Comparison of ENCODE assay signal across 9 mouse cellular contexts in the genomic region with DNA sequence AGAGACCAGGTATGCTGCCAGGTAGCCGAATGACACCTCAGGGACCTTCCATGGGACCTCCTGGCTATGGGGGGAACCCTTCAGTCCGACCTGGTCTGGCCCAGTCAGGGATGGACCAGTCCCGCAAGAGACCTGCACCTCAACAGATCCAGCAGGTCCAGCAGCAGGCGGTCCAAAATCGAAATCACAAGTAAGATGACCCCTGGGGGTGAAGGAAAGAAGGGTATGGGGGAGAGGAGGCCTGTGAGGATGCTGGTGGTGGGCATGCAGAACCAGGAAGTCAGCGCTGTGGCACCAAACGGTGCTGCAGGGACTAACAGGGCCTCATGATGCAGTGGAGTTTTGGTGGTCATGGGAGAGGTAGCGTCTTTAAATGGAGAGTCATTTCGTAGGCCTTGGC. TPM values are rescaled to one million over a fixed set of nuclear protein-coding genes. Genes with fewer than 3 reads are reported as not detected.
A peak's percentile ranks its signal among the peaks of the same experiment; 100 is the strongest.
DNase-seq lines count a peak whose midpoint lies in the region; ATAC-seq and TF ChIP-seq lines count a peak whose summit lies in the region.
"Had no signal": no experiment of that assay in that cellular context is flagged by ENCODE, and none has a peak within 500 bp of the region (broad histone marks: within the 10 kb centered on the region; RNA-seq: fewer than 3 reads in every experiment).

No protein-coding gene starts in this region.

- no peak for DNase-seq in heart, adult 8-10 months (ENCODE audit: low spot score)
- peak; percentile 24 for DNase-seq in brain, embryonic 14.5 days (ENCODE audit: low read depth)
- no peak for DNase-seq in hindbrain, embryonic 11.5 days (ENCODE audit: low spot score)
- DNase-seq in layer of hippocampus, postnatal 14 days (ENCODE audit: low spot score in 2 of 2) = no peak
- no peak for DNase-seq in gastrocnemius, adult 8-10 months (ENCODE audit: low spot score in 2 of 2)
- DNase-seq in left cerebral cortex, postnatal 10 days (ENCODE audit: extremely low spot score in 1 of 2, low spot score in 2 of 2) = no peak
- DNase-seq: retina, postnatal 1 day had no signal

- peak overlapping the region; percentile 79 for H3K4me2 ChIP-seq in heart, embryonic 13.5 days
- peak overlapping the region; percentile 87 for H3K4me2 ChIP-seq in hindbrain, embryonic 11.5 days (replicated peaks; ENCODE audit: low read depth, low read length)
- peak overlapping the region; percentile 94 for H3K4me2 ChIP-seq in midbrain, embryonic 13.5 days (replicated peaks)

- peaks cover 39% of the 10 kb centered on the region for H3K36me3 ChIP-seq in heart, embryonic 13.5 days
- H3K36me3 ChIP-seq in hindbrain, embryonic 11.5 days (ENCODE audit: control insufficient read depth, insufficient read depth, low read length) = peaks cover 10% of the 10 kb centered on the region
- peaks cover 56% of the 10 kb centered on the region for H3K36me3 ChIP-seq in midbrain, embryonic 13.5 days

- peak overlapping the region; percentile 69 for H3K4me3 ChIP-seq in heart, embryonic 13.5 days
- H3K4me3 ChIP-seq in hindbrain, embryonic 11.5 days (ENCODE audit: low read depth, low read length) = peak overlapping the region; percentile 89
- H3K4me3 ChIP-seq in midbrain, embryonic 13.5 days (replicated peaks) = peak overlapping the region; percentile 85

- intact Hi-C loops in left cerebral cortex, postnatal 10 days (cut with DNase I) = no loop called here

- peak overlapping the region; percentile 90 for H3K9ac ChIP-seq in heart, embryonic 13.5 days
- H3K9ac ChIP-seq in hindbrain, embryonic 11.5 days (ENCODE audit: low read depth, low read length) = peak overlapping the region; percentile 98
- H3K9ac ChIP-seq in midbrain, embryonic 13.5 days (replicated peaks) = peak overlapping the region; percentile 98

- 68% methylated on average over 9 of the region's 9 CpGs for WGBS in heart, embryonic 13.5 days
- 60% methylated on average over 9 of the region's 9 CpGs for WGBS in hindbrain, embryonic 11.5 days
- WGBS in midbrain, embryonic 13.5 days = 58% methylated on average over 9 of the region's 9 CpGs

- peaks cover 53% of the 10 kb centered on the region for H3K4me1 ChIP-seq in heart, embryonic 13.5 days
- H3K4me1 ChIP-seq in hindbrain, embryonic 11.5 days (replicated peaks; ENCODE audit: control insufficient read depth, insufficient read depth, low read length) = peaks cover 18% of the 10 kb centered on the region
- peaks cover 32% of the 10 kb centered on the region for H3K4me1 ChIP-seq in midbrain, embryonic 13.5 days (replicated peaks)

- peak overlapping the region; percentile 95 for H3K27ac ChIP-seq in heart, embryonic 13.5 days (replicated peaks)
- H3K27ac ChIP-seq in hindbrain, embryonic 11.5 days (ENCODE audit: low read depth, low read length) = peak overlapping the region; percentile 97
- peak overlapping the region; percentile 97 for H3K27ac ChIP-seq in midbrain, embryonic 13.5 days

- no peaks in the 10 kb centered on the region for H3K9me3 ChIP-seq in heart, embryonic 13.5 days
- H3K9me3 ChIP-seq in hindbrain, embryonic 11.5 days (ENCODE audit: control insufficient read depth, low read length) = no peaks in the 10 kb centered on the region
- H3K9me3 ChIP-seq in midbrain, embryonic 13.5 days = no peaks in the 10 kb centered on the region

- no peak for ATAC-seq in heart, embryonic 13.5 days (ENCODE audit: extremely low read depth, insufficient number of reproducible peaks, low FRiP score, low TSS enrichment)
- ATAC-seq in hindbrain, embryonic 11.5 days (ENCODE audit: low FRiP score) = no peak
- ATAC-seq in midbrain, embryonic 13.5 days = no peak

- H3K27me3 ChIP-seq in heart, embryonic 13.5 days (replicated peaks) = peaks cover 8% of the 10 kb centered on the region
- no peaks in the 10 kb centered on the region for H3K27me3 ChIP-seq in hindbrain, embryonic 11.5 days (ENCODE audit: control insufficient read depth, insufficient read depth, low read length)
- no peaks in the 10 kb centered on the region for H3K27me3 ChIP-seq in midbrain, embryonic 13.5 days

- no peak for TF ChIP-seq CTCF in brain, embryonic 14.5 days (IDR thresholded peaks at IDR 0.05; ENCODE audit: borderline replicate concordance, extremely low read depth, insufficient read depth, insufficient read length)

- no peak for TF ChIP-seq POLR2A in brain, embryonic 14.5 days (IDR thresholded peaks at IDR 0.05; ENCODE audit: borderline replicate concordance, extremely low read depth, insufficient read depth, insufficient read length, poor library complexity, severe bottlenecking)

RNA-seq across cellular contexts. Expression of a gene that starts 1.2 kb away (rescaled TPM):
- 22.1 and 22.3 TPM in 2 replicates for polyA plus RNA-seq in heart, embryonic 13.5 days (2015; fragmentation: Nextera tagmentation; extraction: Ambion mirVana)
- total RNA-seq in heart, adult 8-10 months (2022) = 10 to 100 TPM; 21.7 to 25.8 (median 24.5) TPM
- 201 and 211 TPM in 2 replicates for polyA plus RNA-seq in brain, embryonic 14.5 days (2012; rRNA removed)
- polyA plus RNA-seq in hindbrain, embryonic 11.5 days (2014; fragmentation: Nextera tagmentation; extraction: Ambion mirVana) = 99.1 and 103 TPM in 2 replicates
- 137 and 145 TPM in 2 replicates for polyA plus RNA-seq in midbrain, embryonic 13.5 days (2015; fragmentation: Nextera tagmentation; extraction: Ambion mirVana)
- 100 to 1,000 TPM in 1 of 2 experiments, 10 to 100 TPM in 1; 96.1 to 106 TPM for total RNA-seq in layer of hippocampus, postnatal 14 days (2021)
- 1 to 10 TPM; 4.8 to 9.4 (median 7.2) TPM for total RNA-seq in gastrocnemius, adult 8-10 months (2022)
- total RNA-seq in left cerebral cortex, postnatal 10 days (2021) = 100 to 1,000 TPM; 126 to 129 TPM

RNA-seq across cellular contexts. Expression of a gene that starts 2.2 kb away (rescaled TPM):
- polyA plus RNA-seq in heart, embryonic 13.5 days (2015; fragmentation: Nextera tagmentation; extraction: Ambion mirVana) = not detected in 2 replicates
- total RNA-seq in heart, adult 8-10 months (2022) = 1 to 10 TPM; 2.4 to 3.3 (median 2.9) TPM
- 0.86 TPM in 1 of 2 replicates, not detected in the other for polyA plus RNA-seq in brain, embryonic 14.5 days (2012; rRNA removed)
- polyA plus RNA-seq in hindbrain, embryonic 11.5 days (2014; fragmentation: Nextera tagmentation; extraction: Ambion mirVana) = not detected in 2 replicates
- not detected in 2 replicates for polyA plus RNA-seq in midbrain, embryonic 13.5 days (2015; fragmentation: Nextera tagmentation; extraction: Ambion mirVana)
- 1 to 10 TPM; 5.3 to 5.5 TPM for total RNA-seq in layer of hippocampus, postnatal 14 days (2021)
- 1 to 10 TPM in 1 of 4 experiments, not detected in 3; 1.3 TPM for total RNA-seq in gastrocnemius, adult 8-10 months (2022)
- total RNA-seq in left cerebral cortex, postnatal 10 days (2021) = 1 to 10 TPM; 1.6 to 4.7 TPM

RNA-seq across cellular contexts. Expression of a gene that starts 14.2 kb away (rescaled TPM):
- polyA plus RNA-seq in heart, embryonic 13.5 days (2015; fragmentation: Nextera tagmentation; extraction: Ambion mirVana) = 1.3 and 1.8 TPM in 2 replicates
- total RNA-seq in heart, adult 8-10 months (2022) = 10 to 100 TPM; 38.6 to 59.0 (median 49.5) TPM
- polyA plus RNA-seq in brain, embryonic 14.5 days (2012; rRNA removed) = 3.4 and 4.5 TPM in 2 replicates
- polyA plus RNA-seq in hindbrain, embryonic 11.5 days (2014; fragmentation: Nextera tagmentation; extraction: Ambion mirVana) = 0.25 and 0.36 TPM in 2 replicates
- 1.3 and 1.6 TPM in 2 replicates for polyA plus RNA-seq in midbrain, embryonic 13.5 days (2015; fragmentation: Nextera tagmentation; extraction: Ambion mirVana)
- total RNA-seq in layer of hippocampus, postnatal 14 days (2021) = 10 to 100 TPM; 76.3 to 83.1 TPM
- 100 to 1,000 TPM; 446 to 550 (median 458) TPM for total RNA-seq in gastrocnemius, adult 8-10 months (2022)
- total RNA-seq in left cerebral cortex, postnatal 10 days (2021) = 10 to 100 TPM; 13.9 to 16.9 TPM

RNA-seq across cellular contexts. Expression of a gene that starts 22.3 kb away (rescaled TPM):
- 155 and 181 TPM in 2 replicates for polyA plus RNA-seq in heart, embryonic 13.5 days (2015; fragmentation: Nextera tagmentation; extraction: Ambion mirVana)
- total RNA-seq in heart, adult 8-10 months (2022) = 100 to 1,000 TPM; 240 to 284 (median 258) TPM
- polyA plus RNA-seq in brain, embryonic 14.5 days (2012; rRNA removed) = 149 and 249 TPM in 2 replicates
- polyA plus RNA-seq in hindbrain, embryonic 11.5 days (2014; fragmentation: Nextera tagmentation; extraction: Ambion mirVana) = 148 and 163 TPM in 2 replicates
- polyA plus RNA-seq in midbrain, embryonic 13.5 days (2015; fragmentation: Nextera tagmentation; extraction: Ambion mirVana) = 167 and 177 TPM in 2 replicates
- total RNA-seq in layer of hippocampus, postnatal 14 days (2021) = 100 to 1,000 TPM; 124 to 129 TPM
- total RNA-seq in gastrocnemius, adult 8-10 months (2022) = 100 to 1,000 TPM; 154 to 172 (median 162) TPM
- 10 to 100 TPM; 96.8 to 99.0 TPM for total RNA-seq in left cerebral cortex, postnatal 10 days (2021)

RNA-seq across cellular contexts. Expression of a gene that starts 32.9 kb away (rescaled TPM):
- polyA plus RNA-seq in heart, embryonic 13.5 days (2015; fragmentation: Nextera tagmentation; extraction: Ambion mirVana) = 1.6 and 1.8 TPM in 2 replicates
- total RNA-seq in heart, adult 8-10 months (2022) = under 1 TPM; 0.14 to 0.56 (median 0.35) TPM
- 81.2 and 114 TPM in 2 replicates for polyA plus RNA-seq in brain, embryonic 14.5 days (2012; rRNA removed)
- 14.4 and 21.0 TPM in 2 replicates for polyA plus RNA-seq in hindbrain, embryonic 11.5 days (2014; fragmentation: Nextera tagmentation; extraction: Ambion mirVana)
- polyA plus RNA-seq in midbrain, embryonic 13.5 days (2015; fragmentation: Nextera tagmentation; extraction: Ambion mirVana) = 48.0 and 54.5 TPM in 2 replicates
- 10 to 100 TPM; 37.3 to 41.3 TPM for total RNA-seq in layer of hippocampus, postnatal 14 days (2021)
- total RNA-seq in gastrocnemius, adult 8-10 months (2022) = not detected
- 10 to 100 TPM; 94.8 to 99.2 TPM for total RNA-seq in left cerebral cortex, postnatal 10 days (2021)

Comparison
In these comparisons a context has a peak if more than half of its experiments do, and no peak if none do; other contexts are left out.
1. RNA of a gene that starts 14.2 kb away (total RNA-seq): 446 to 550 TPM in gastrocnemius, adult 8-10 months; 76.3 to 83.1 TPM in layer of hippocampus, postnatal 14 days, 38.6 to 59.0 TPM in heart, adult 8-10 months and 13.9 to 16.9 TPM in left cerebral cortex, postnatal 10 days; every median in the first group is over 4 times any median in the second.
2. Peak in every context shown above with its lines, with median percentiles within 50 percentile points of each other: H3K27ac ChIP-seq, H3K4me2 ChIP-seq, H3K4me3 ChIP-seq and H3K9ac ChIP-seq.